Mouse (Mus musculus) heart, embryonic 12.5 days (tissue): Measurements from ENCODE around the gene Stox1. TPM values are rescaled to one million over a fixed set of nuclear protein-coding genes. Genes with fewer than 3 reads are reported as not detected.

Experiments
- ATAC-seq: fragments of 200-750 bp; cut with Nextera tagmentation; 2 replicates; pipeline ENCODE4 v1.8.0; 2017; ENCODE audit warnings: moderate TSS enrichment, moderate library complexity; ENCODE audit not compliant: insufficient number of reproducible peaks, low FRiP score
- H3K27ac ChIP-seq: fragments of 300-500 bp; sonication (generic); 2 replicates; pipeline ENCODE4 v1.5.1; 2016; ENCODE audit warnings: mild to moderate bottlenecking, moderate library complexity; ENCODE audit not compliant: poor library complexity, severe bottlenecking
- H3K27me3 ChIP-seq: fragments of 300-500 bp; sonication (generic); replicated peaks from 2 replicates; pipeline ENCODE4 v1.6.1; 2016; ENCODE audit warnings: mild to moderate bottlenecking, moderate library complexity
- H3K36me3 ChIP-seq: fragments of 300-500 bp; sonication (generic); 2 replicates; pipeline ENCODE4 v1.6.1; 2016; ENCODE audit warnings: mild to moderate bottlenecking, moderate library complexity
- H3K4me1 ChIP-seq: fragments of 300-500 bp; sonication (generic); replicated peaks from 2 replicates; pipeline ENCODE4 v1.6.1; 2016; ENCODE audit warnings: mild to moderate bottlenecking
- H3K4me2 ChIP-seq: fragments of 300-500 bp; sonication (generic); 2 replicates; pipeline ENCODE4 v1.6.1; 2016; ENCODE audit warnings: mild to moderate bottlenecking, moderate library complexity
- H3K4me3 ChIP-seq: fragments of 300-500 bp; sonication (generic); 2 replicates; pipeline ENCODE4 v1.5.1; 2016; ENCODE audit warnings: mild to moderate bottlenecking
- H3K9ac ChIP-seq: fragments of 300-500 bp; sonication (generic); 2 replicates; pipeline ENCODE4 v1.6.1; 2016; ENCODE audit warnings: mild to moderate bottlenecking, moderate library complexity
- H3K9me3 ChIP-seq: fragments of 300-500 bp; sonication (generic); replicated peaks from 2 replicates; pipeline ENCODE4 v1.6.1; 2016; ENCODE audit warnings: mild to moderate bottlenecking, moderate library complexity
- WGBS: fragments of 180-500 bp; shearing (Covaris S2); methylation state at CpG from one replicate; pipeline ENCODE4 v1.1.7; 2016; 5-methylcytosine and 5-hydroxymethylcytosine counted together
- polyA plus RNA-seq: library from polyadenylated mRNA; unstranded; fragments of >200 nt; fragmentation: Nextera tagmentation; extraction: Ambion mirVana; gene quantifications from 2 replicates; pipeline ENCODE4 v1.2.1, GENCODE M21; 2016

The Stox1 gene
- polyA plus RNA-seq, 1 experiment from 2014 or later = 1.1 TPM

DNA sequence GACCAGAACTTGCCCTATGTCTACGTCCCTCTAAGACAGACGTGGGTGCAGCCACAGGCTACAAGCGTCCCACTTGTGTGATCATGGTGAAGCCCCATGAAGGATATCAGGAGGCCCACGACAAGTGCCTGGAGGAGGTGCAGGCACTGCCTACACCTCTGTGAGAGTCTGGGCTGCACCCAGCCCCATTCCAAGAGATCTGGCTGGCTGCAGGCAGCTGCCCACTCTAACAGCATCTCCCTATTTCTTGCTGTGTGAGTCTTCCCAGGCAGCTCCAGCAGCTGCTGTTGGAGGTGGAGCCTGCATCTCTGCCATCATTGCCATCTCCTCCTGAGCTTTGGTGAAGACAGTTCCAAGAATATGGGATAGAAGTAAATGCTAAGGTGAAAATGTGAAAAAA, 23.5 kb downstream of the Stox1 start:
- H3K36me3 ChIP-seq = no peaks in the 10 kb centered on the region
- H3K9ac ChIP-seq = no peak overlapping the region
- no peak for ATAC-seq
- H3K4me2 ChIP-seq = no peak overlapping the region
- H3K27ac ChIP-seq = no peak overlapping the region
- WGBS = 76% methylated on average over 4 of the region's 4 CpGs
- no peak overlapping the region for H3K4me3 ChIP-seq
- H3K4me1 ChIP-seq = no peaks in the 10 kb centered on the region
- no peaks in the 10 kb centered on the region for H3K27me3 ChIP-seq
- H3K9me3 ChIP-seq = no peaks in the 10 kb centered on the region

DNA sequence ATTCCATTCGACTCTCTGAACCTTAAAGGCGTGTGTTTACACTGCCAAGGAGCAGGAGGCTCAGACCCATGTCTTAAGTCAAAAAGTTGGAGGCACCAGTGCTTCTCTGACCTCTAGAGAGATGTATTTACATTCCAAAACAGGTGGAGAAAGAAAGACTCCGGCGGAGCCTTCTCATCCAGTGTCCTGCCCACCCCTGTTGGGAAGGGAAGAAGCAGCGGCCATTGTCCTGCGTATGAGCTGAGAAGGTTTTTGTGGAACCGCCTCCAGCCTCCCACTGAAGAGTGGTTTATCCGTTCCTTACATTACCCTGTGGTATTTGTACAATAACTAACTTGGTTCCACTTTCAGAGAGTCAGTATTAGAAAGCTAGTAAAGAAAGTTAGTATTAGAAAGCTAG, 33.2 kb downstream of the Stox1 start:
- Histone ChIP-seq H3K27ac (no peak overlapping the region), H3K9me3 (no peaks in the 10 kb centered on the region), H3K27me3 (no peaks in the 10 kb centered on the region), H3K4me3 (no peak overlapping the region), H3K4me1 (no peaks in the 10 kb centered on the region), H3K4me2 (no peak overlapping the region), H3K36me3 (no peaks in the 10 kb centered on the region), H3K9ac (no peak overlapping the region)
- WGBS = 62% methylated on average over 8 of the region's 8 CpGs
- ATAC-seq = no peak

DNA sequence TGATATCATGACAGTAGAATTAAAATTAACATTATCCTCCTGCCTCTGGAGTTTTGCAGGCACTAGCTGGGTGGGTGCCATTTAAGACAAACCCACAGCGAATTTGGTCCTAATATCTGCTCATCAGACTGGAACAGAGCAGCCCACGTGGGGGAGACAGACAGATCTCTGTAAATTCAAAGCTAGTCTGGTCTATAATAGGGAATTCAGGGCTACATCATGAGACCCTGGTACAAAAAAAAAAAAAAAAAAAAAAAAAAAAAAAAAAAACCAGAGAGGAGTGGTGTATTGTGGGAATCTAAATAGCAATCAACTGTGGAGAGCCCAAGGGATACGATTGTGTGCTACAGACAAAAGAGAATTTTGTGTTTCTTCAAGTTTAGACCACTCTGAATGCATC, 33.7 kb downstream of the Stox1 start:
- Histone ChIP-seq H3K9ac (no peak overlapping the region), H3K4me2 (no peak overlapping the region), H3K36me3 (no peaks in the 10 kb centered on the region), H3K4me1 (0 out of 2 replicates have a peak, but pooled peaks cover 2% of the 10 kb centered on the region), H3K27me3 (no peaks in the 10 kb centered on the region), H3K9me3 (no peaks in the 10 kb centered on the region), H3K27ac (no peak overlapping the region), H3K4me3 (no peak overlapping the region)
- 76% methylated on average over 3 of the region's 3 CpGs for WGBS
- ATAC-seq = no peak

DNA sequence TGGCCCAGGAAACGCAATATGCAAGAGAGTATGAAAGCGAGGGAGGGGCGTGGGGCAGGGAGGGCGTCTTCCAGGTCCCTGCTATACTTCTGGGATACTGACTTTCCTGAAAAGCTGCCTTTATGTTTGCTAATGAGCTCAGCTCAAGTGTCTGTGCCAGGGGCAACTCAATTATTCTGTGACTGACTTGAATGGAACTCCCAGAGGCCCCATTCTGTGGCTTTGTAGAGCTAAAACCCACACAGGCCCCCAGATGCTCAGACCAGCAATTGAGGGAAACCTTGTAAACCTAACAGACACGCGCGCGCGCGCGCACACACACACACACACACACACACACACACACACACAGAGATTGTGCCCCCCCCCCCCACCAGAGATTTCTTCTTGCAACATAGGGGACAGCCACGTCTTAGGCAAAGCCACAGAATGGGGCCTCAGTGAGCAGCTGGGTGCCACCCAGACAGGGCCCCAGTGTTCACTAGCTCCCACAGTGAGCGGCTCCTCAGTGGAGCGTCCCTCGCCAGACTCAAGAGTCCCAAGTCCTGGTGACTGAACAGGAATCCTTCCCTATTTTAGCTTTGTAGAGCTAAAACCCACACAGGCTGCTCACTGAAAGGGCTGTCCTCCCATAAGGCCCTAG, 38.8 kb downstream of the Stox1 start:
- no peaks in the 10 kb centered on the region for H3K27me3 ChIP-seq
- H3K4me2 ChIP-seq = no peak overlapping the region
- WGBS = 77% methylated on average over 15 of the region's 15 CpGs
- no peaks in the 10 kb centered on the region for H3K36me3 ChIP-seq
- H3K9me3 ChIP-seq = no peaks in the 10 kb centered on the region
- no peak overlapping the region for H3K4me3 ChIP-seq
- 0 out of 2 replicates have a peak, but pooled peaks cover 7% of the 10 kb centered on the region for H3K4me1 ChIP-seq
- H3K27ac ChIP-seq = no peak overlapping the region
- ATAC-seq = no peak
- H3K9ac ChIP-seq = no peak overlapping the region

DNA sequence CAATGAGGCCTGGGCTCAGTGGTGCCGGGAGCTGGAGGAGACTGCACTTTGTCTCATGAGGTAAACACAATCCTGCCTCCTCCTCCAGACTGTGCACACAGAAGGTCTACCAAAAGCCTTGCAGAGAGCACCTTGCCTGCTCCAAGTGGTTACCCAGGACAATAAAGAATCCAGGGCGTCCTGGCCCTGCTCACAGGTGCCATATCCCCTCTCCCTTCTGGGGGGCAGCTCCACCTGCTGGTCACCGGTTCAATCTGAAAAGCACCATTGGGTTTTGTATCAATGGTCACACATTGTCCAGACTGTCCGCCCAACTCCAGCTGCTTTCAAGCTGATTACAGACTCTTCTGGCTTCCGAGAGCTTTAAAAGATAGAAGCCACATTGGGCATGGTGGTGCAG, 42.9 kb downstream of the Stox1 start:
- no peaks in the 10 kb centered on the region for H3K36me3 ChIP-seq
- 0 out of 2 replicates have a peak, but pooled peaks cover 5% of the 10 kb centered on the region for H3K9me3 ChIP-seq
- 50% methylated on average over 5 of the region's 5 CpGs for WGBS
- no peak overlapping the region for H3K4me2 ChIP-seq
- no peak overlapping the region for H3K9ac ChIP-seq
- no peak overlapping the region for H3K4me3 ChIP-seq
- H3K4me1 ChIP-seq = 0 out of 2 replicates have a peak, but pooled peaks cover 7% of the 10 kb centered on the region
- no peak overlapping the region for H3K27ac ChIP-seq
- no peak for ATAC-seq
- no peaks in the 10 kb centered on the region for H3K27me3 ChIP-seq

DNA sequence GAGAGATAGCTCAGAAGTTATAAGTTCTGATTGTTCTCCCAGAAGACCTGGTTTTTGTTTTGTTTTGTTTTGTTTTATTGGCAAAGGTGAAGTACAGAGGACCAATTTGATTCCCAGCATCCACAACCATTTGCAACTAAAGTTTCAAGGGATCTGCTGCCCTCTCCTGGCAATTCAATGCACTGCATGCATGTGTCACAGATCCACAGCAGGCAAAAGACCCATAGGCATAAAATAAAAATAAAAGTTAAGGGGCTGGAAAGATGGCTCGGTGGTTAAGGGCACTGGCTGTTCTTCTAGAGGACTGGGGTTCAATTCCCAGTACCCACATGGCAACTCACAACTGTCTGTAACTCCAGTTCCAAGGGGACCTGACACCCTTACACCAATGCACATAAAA, 46.1 kb downstream of the Stox1 start:
- no peak for ATAC-seq
- Histone ChIP-seq H3K9me3 (0 out of 2 replicates have a peak, but pooled peaks cover 5% of the 10 kb centered on the region), H3K27me3 (peaks cover 6% of the 10 kb centered on the region; the same call in 1 of the 2 replicates), H3K4me3 (no peak overlapping the region), H3K36me3 (no peaks in the 10 kb centered on the region), H3K9ac (no peak overlapping the region), H3K27ac (no peak overlapping the region), H3K4me2 (no peak overlapping the region), H3K4me1 (no peaks in the 10 kb centered on the region)
- 61% methylated on average over 1 of the region's 1 CpGs for WGBS

DNA sequence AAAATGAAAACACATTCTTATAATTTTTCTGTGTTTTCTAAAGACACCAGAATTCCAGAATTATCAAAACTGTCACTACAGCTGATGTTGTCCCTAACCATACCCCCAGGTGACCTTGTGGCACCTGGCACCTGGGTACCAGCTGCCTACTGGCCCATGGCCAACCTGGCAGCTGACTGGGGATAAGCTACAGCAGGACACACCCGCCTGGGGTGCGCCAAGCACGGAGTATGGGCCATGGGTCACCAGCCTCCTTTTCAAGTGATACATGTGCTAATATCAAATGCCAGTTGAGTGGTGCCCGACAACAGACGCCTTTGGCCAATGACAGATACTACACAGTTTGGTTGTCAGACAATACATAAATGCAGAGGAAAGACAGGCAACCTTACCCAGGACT, 48.6 kb downstream of the Stox1 start:
- 81% methylated on average over 5 of the region's 5 CpGs for WGBS
- Histone ChIP-seq H3K4me2 (no peak overlapping the region), H3K36me3 (no peaks in the 10 kb centered on the region), H3K27me3 (peaks cover 6% of the 10 kb centered on the region; the same call in 1 of the 2 replicates), H3K27ac (no peak overlapping the region), H3K9me3 (0 out of 2 replicates have a peak, but pooled peaks cover 5% of the 10 kb centered on the region), H3K9ac (no peak overlapping the region), H3K4me1 (no peaks in the 10 kb centered on the region), H3K4me3 (no peak overlapping the region)
- no peak for ATAC-seq

DNA sequence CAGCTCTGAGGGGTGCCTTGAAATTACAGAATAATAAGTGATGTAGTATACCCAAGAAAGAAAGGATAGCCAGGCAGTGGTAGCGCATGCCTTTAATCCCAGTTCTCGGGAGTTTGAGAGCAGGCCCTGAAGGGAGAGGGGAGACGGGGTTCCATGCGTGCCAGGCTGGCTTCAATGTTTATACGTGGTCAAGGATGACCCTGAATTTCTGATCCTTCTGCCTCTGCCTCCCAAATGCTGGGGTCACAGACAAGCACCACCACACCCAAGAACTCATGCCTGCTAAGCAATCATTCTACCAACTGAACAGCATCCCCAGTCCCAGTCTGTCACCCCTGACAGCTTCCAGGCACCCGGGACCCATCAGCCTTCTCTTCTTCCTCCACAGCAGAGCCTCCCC, 49.7 kb downstream of the Stox1 start:
- H3K27ac ChIP-seq = no peak overlapping the region
- no peaks in the 10 kb centered on the region for H3K36me3 ChIP-seq
- H3K4me1 ChIP-seq = no peaks in the 10 kb centered on the region
- H3K9me3 ChIP-seq = 0 out of 2 replicates have a peak, but pooled peaks cover 5% of the 10 kb centered on the region
- ATAC-seq = no peak
- no peak overlapping the region for H3K4me3 ChIP-seq
- 78% methylated on average over 6 of the region's 6 CpGs for WGBS
- no peak overlapping the region for H3K9ac ChIP-seq
- H3K27me3 ChIP-seq = peaks cover 6% of the 10 kb centered on the region; the same call in 1 of the 2 replicates
- no peak overlapping the region for H3K4me2 ChIP-seq

DNA sequence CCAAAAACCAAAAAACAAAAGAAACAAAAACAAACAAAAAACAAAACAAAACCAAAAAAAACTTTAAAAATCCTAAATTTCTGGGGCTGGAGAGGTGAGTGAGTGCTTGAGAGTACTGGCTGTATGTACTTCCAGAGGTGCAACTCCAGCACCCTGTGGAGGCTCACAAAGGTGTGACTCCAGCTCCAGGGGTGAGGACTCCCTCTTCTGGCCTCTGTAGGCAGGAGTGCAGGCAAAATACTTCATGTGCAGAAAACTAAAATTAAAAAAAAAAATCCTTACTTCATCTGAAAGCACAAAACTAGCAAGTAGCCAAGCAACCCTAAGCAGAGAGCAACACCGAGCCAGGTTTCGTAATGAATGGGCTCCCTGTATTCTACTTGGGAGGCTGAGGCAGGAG, 53.6 kb downstream of the Stox1 start:
- no peak for ATAC-seq
- 0 out of 2 replicates have a peak, but pooled peaks cover 5% of the 10 kb centered on the region for H3K4me1 ChIP-seq
- H3K9ac ChIP-seq = no peak overlapping the region
- H3K27ac ChIP-seq = no peak overlapping the region
- no peak overlapping the region for H3K4me2 ChIP-seq
- no peaks in the 10 kb centered on the region for H3K9me3 ChIP-seq
- no peak overlapping the region for H3K4me3 ChIP-seq
- peaks cover 6% of the 10 kb centered on the region; the same call in 1 of the 2 replicates for H3K27me3 ChIP-seq
- WGBS = 91% methylated on average over 2 of the region's 2 CpGs
- no peaks in the 10 kb centered on the region for H3K36me3 ChIP-seq

DNA sequence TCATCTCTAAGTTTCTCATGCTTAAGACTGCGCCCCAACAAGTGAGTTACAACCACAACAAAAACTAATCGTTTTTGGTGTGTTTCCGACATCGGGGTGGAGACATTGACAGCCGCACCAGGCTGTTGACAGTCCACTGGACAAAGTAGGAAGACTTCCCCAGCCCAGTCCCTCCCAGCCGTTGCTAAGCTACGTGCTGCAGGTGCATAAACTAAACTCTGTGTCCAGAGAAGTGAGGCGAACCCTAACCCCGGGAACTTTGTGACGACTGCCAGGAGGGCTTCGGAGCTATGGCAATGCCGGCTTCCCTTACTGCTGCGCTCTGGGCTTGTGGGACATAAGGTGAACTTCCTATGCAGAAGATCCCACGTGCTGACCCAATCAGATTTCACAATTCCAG, 56.7 kb downstream of the Stox1 start:
- no peaks in the 10 kb centered on the region for H3K27me3 ChIP-seq
- ATAC-seq = no peak
- no peak overlapping the region for H3K27ac ChIP-seq
- H3K36me3 ChIP-seq = no peaks in the 10 kb centered on the region
- no peaks in the 10 kb centered on the region for H3K9me3 ChIP-seq
- H3K4me1 ChIP-seq = 0 out of 2 replicates have a peak, but pooled peaks cover 10% of the 10 kb centered on the region
- H3K9ac ChIP-seq = no peak overlapping the region
- no peak overlapping the region for H3K4me2 ChIP-seq
- no peak overlapping the region for H3K4me3 ChIP-seq
- 71% methylated on average over 14 of the region's 14 CpGs for WGBS

DNA sequence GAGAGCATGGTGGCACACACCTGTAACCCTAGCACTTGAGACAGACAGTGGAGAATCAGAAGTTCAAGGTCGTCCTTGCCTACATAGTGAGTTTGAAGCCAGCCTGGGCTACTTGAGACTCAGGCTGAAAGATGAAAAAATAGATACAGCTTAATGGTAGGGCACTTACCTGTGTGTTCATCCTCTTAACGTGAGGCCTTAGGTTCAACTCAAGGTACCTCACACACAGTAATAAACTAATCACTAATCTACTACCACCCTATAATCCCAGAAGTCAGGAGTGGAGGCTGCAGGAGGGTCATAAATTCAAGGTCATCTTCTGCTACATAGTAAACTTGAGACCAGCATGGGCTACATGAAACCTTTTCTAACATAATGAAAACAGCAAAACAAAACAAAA, 57.5 kb downstream of the Stox1 start:
- Histone ChIP-seq H3K4me2 (no peak overlapping the region), H3K27ac (no peak overlapping the region), H3K9ac (no peak overlapping the region), H3K27me3 (no peaks in the 10 kb centered on the region), H3K4me3 (no peak overlapping the region), H3K9me3 (no peaks in the 10 kb centered on the region), H3K4me1 (0 out of 2 replicates have a peak, but pooled peaks cover 10% of the 10 kb centered on the region), H3K36me3 (no peaks in the 10 kb centered on the region)
- 71% methylated on average over 2 of the region's 2 CpGs for WGBS
- no peak for ATAC-seq

DNA sequence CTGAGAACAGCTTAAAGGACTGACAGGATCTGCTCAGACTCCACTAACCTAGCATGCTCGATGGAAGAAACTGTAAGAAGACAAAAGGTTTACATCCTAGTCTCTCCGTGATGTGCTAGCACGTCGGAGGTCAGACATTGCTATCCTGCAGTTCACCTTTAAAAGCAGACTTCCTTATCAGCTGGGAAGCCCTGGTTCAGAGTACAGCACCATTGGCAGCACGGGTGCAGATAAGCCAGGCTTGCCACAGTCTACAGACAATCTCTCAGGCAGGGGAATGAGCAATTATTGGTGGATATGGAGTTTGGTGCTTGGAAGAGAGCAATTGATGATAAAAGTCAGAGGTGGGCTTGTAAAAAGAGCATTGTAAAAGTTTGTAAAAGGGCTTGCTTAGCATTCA, 57.9 kb downstream of the Stox1 start:
- Histone ChIP-seq H3K9ac (no peak overlapping the region), H3K36me3 (no peaks in the 10 kb centered on the region), H3K27ac (no peak overlapping the region), H3K4me3 (no peak overlapping the region), H3K4me1 (0 out of 2 replicates have a peak, but pooled peaks cover 10% of the 10 kb centered on the region), H3K9me3 (no peaks in the 10 kb centered on the region), H3K4me2 (no peak overlapping the region), H3K27me3 (no peaks in the 10 kb centered on the region)
- WGBS = 35% methylated on average over 5 of the region's 5 CpGs
- no peak for ATAC-seq
